Mouse (Mus musculus) brain, embryonic 14.5 days (tissue): ENCODE measurements around the gene Meox1. TPM values are rescaled to one million over a fixed set of nuclear protein-coding genes. Genes with fewer than 3 reads are reported as not detected.

Source experiments
- DNase-seq: peaks from one replicate; pipeline ENCODE4 v3.0.0-alpha.2; 2011; ENCODE audit warnings: low read depth
- CTCF ChIP-seq: fragments of 200-500 bp; IDR thresholded peaks from 2 replicates; pipeline ENCODE4 v1.5.1; 2012; ENCODE audit warnings: inconsistent platforms, mild to moderate bottlenecking, moderate library complexity, borderline replicate concordance; ENCODE audit not compliant: insufficient read depth, insufficient read length; ENCODE audit errors: extremely low read depth
- POLR2A ChIP-seq: fragments of 200-500 bp; IDR thresholded peaks from 2 replicates; pipeline ENCODE4 v1.6.1; 2012; ENCODE audit warnings: mild to moderate bottlenecking, inconsistent platforms, borderline replicate concordance; ENCODE audit not compliant: poor library complexity, insufficient read depth, insufficient read length, severe bottlenecking; ENCODE audit errors: extremely low read depth
- polyA plus RNA-seq: library from polyadenylated mRNA; depleted of rRNA; stranded (reverse); fragments of >200 nt; gene quantifications from 2 replicates; pipeline ENCODE4 v1.2.3, GENCODE M21; 2012; rRNA removed

Gene Meox1
- polyA plus RNA-seq, 1 experiment = 0.36 TPM

DNA sequence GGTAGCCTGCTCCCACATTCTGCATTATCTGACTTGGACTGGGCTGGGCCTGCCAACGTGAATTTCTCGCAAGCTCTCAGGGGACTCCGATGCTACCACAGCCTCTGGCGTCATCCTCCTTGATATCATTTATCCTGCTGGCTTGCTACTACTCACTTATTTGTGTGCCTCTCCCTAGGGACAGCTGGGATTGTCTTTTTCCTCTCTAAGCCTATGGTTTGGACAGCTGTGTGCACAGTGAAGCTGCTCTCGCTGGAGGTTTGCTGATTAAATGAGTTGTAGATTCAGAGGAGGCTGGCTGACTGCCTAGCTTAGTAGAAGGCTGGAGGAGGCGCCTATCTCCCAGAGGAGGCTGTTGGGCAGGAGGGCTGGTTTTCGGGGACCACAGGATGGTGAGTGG lies 62.2 kb downstream of the Meox1 start:
- peak; percentile 74 for DNase-seq
- no peak for TF ChIP-seq CTCF
- no peak for TF ChIP-seq POLR2A

DNA sequence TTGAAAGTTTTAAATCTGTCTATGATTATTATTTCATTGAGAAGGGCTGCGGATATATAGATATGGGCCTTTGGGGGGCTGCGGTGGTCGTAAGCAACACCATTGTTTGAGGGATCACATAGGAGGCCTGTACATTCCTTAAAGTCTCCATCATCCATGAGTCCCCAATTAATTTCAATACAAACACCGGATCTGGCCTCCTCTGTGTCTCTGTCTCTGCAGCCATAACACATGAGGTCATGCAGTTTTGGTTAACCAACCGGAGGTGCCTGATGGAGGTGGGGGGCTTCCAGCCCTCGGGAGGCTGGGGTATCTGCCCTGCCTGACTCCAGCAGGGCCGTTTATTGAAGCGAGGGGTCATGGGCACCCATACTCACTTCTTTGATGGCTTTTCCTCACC lies 63.6 kb downstream of the Meox1 start:
- TF ChIP-seq POLR2A (no peak), CTCF (no peak)
- DNase-seq = peak; percentile 11

DNA sequence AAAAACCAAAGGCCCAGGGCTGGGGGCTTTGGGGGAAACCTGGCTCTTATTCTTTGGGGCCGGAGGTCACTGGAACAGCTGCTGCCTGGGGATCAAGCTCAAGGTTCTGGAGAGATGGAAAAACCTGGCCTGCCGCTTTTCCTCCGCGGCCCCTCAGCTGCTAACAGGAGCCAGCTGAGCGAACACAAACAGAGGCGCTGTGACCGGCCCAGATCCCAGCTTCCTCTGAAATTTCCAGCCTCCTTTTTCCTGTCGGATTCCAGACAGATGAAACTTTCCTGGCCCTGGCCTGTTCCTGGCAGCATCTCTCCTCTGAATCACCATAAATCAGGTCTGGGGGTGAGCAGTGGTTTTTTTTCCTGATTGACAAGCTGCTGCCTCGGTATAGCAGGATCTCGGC lies 64.1 kb downstream of the Meox1 start:
- no peak for TF ChIP-seq CTCF
- TF ChIP-seq POLR2A = no peak
- DNase-seq = peak; percentile 59

DNA sequence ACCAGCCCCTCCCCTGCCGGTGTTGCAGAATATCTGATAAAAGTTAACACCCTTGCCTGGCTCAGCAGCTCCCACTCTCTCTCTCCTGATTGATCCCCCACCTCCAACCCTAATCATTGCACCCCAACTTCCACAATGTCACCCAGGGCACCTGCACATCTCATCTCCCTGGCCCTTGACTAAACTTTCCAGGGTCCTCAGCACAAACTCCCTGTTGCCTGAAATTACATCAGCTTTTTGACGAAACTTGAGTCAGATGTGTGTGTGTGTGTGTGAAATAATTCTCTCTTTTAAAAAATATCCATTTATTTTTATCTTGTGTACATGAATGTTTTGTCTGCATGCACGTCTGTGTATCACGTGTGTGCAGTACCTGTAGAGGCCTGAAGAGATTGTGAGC lies 65.5 kb downstream of the Meox1 start:
- no peak for TF ChIP-seq POLR2A
- no peak for TF ChIP-seq CTCF
- no peak for DNase-seq

Other genes starting within 250 kb of the Meox1 start
- gene Arl4d, start 228.8 kb downstream of the Meox1 start, polyA plus RNA-seq = 18.9 and 42.0 TPM in 2 replicates
- gene Dhx8, start 161.5 kb downstream of the Meox1 start, polyA plus RNA-seq = 25.2 and 33.5 TPM in 2 replicates
- gene Etv4, start 109.0 kb downstream of the Meox1 start, polyA plus RNA-seq = 7.3 and 10.4 TPM in 2 replicates
- 0.22 and 0.23 TPM in 2 replicates for gene Sost, start 72.6 kb upstream of the Meox1 start, polyA plus RNA-seq
- gene Cfap97d1, start 89.9 kb upstream of the Meox1 start, polyA plus RNA-seq = not detected in 2 replicates
- 9.7 and 15.4 TPM in 2 replicates for gene Dusp3, start 92.6 kb upstream of the Meox1 start, polyA plus RNA-seq
- 50.9 and 55.3 TPM in 2 replicates for gene Mpp3, start 134.1 kb upstream of the Meox1 start, polyA plus RNA-seq
- 0.11 and 0.15 TPM in 2 replicates for gene Cd300lg, start 147.1 kb upstream of the Meox1 start, polyA plus RNA-seq
- 49.9 and 51.5 TPM in 2 replicates for gene Mpp2, start 194.1 kb upstream of the Meox1 start, polyA plus RNA-seq
- gene Ppy, start 206.9 kb upstream of the Meox1 start, polyA plus RNA-seq = not detected in 2 replicates
- gene Pyy, start 213.5 kb upstream of the Meox1 start, polyA plus RNA-seq = 1.8 and 4.0 TPM in 2 replicates